Mouse (Mus musculus): ENCODE results near the gene 4932415D10Rik. TPM values are rescaled to one million over a fixed set of nuclear protein-coding genes. Genes with fewer than 3 reads are reported as not detected.

The 4932415D10Rik gene
- not detected in 2 replicates for polyA plus RNA-seq (2015; fragmentation: Nextera tagmentation; extraction: Ambion mirVana)

GRCm38 (mm10) chr10:82316482-82316881, at the start of gene 4932415D10Rik:
4932415D10Rik (minus strand) TSS chr10:82316582.

GRCm38 (mm10) chr10:82354083-82355010, 38.0 kb upstream of the 4932415D10Rik start, which contains the start of gene Gm4924:
Gm4924 (plus strand) TSS chr10:82354255.

GRCm38 (mm10) chr10:82240742-82241400, 75.5 kb downstream of the 4932415D10Rik start, which contains the start of gene Zfp938:
Zfp938 (minus strand) TSS chr10:82241280.

Other genes starting within 250 kb of the 4932415D10Rik start
- gene BC024063, start 233.2 kb downstream of the 4932415D10Rik start, polyA plus RNA-seq (2015; fragmentation: Nextera tagmentation; extraction: Ambion mirVana), result 3.2 and 6.9 TPM in 2 replicates
- 5.8 and 10.9 TPM in 2 replicates for gene AU041133, start 188.6 kb downstream of the 4932415D10Rik start, polyA plus RNA-seq (2015; fragmentation: Nextera tagmentation; extraction: Ambion mirVana)
- gene Zfp938, start 75.3 kb downstream of the 4932415D10Rik start, polyA plus RNA-seq (2015; fragmentation: Nextera tagmentation; extraction: Ambion mirVana), result 18.8 and 23.1 TPM in 2 replicates
- gene Gm4924, start 37.7 kb upstream of the 4932415D10Rik start, polyA plus RNA-seq (2015; fragmentation: Nextera tagmentation; extraction: Ambion mirVana), result 5.0 and 15.2 TPM in 2 replicates
- gene Gm1553, start 176.0 kb upstream of the 4932415D10Rik start, polyA plus RNA-seq (2015; fragmentation: Nextera tagmentation; extraction: Ambion mirVana), result not detected in 2 replicates